Mouse (Mus musculus): Measurements from ENCODE around the gene Dop1a.

Dop1a gene

GRCm38 (mm10) chr9:86466990-86467870 lies at the start of gene Dop1a:
Dop1a (plus strand) TSS chr9:86467154.
- peak; percentile 71 for DNase-seq (ENCODE audit: low spot score)

DNA sequence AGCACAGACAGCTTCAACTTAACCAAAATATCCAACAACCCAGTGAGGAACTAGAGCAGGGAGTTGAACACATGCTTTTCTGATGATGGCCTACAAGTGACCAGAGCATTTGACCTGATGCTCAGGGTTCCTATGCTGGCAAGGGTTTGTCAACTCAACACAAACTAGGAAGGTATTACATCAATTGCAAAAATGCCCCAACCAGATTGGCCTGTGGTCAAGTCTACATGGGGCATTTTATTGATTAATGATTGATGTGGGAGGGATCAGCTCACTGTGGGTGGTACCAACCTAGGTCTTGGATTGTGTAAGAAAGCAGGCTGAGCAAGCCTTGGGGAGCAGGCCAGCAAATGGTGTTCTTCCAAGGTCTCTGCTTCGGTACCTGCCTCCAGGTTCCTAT lies 49.0 kb upstream of the Dop1a start:
- no peak for DNase-seq (ENCODE audit: low spot score)

DNA sequence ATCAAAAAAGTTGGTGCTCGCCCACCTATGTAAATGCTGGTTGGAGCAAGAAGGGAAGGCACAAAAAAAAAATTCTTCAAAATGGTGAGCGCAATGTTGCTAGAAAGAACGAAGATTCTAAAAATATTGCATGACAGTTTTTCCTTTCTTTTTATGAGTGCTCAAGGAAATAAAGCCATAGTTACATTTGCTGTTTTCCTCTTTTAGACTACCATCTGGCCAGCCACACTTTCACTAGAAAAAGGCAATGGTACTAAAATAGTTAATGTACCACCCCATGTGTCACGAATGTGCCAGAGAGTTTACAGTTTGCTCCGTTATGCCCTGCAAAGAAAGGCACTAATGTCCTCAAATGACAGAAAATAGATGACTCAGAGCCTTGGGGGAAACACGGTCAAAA lies 47.6 kb upstream of the Dop1a start:
- DNase-seq (ENCODE audit: low spot score) = no peak

DNA sequence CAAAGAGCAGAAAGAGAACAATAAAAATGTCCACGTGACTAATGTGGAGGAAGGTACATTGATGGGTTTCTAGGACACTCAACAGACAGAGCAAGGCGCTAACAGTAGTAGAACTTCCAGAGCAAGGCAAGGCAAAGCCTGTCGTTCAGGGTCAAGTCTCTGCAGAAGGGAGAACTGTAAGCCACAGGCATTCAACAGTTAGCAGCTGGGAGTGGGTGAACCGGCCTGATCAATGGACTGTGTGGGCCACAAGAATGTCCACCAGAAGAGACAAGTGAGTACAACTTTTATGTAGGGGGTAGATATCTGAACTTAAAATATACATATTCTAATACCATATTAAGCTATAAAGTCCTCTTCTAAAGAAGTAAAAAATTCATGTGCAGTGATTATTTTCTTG lies 43.6 kb upstream of the Dop1a start:
- no peak for DNase-seq (ENCODE audit: low spot score)

DNA sequence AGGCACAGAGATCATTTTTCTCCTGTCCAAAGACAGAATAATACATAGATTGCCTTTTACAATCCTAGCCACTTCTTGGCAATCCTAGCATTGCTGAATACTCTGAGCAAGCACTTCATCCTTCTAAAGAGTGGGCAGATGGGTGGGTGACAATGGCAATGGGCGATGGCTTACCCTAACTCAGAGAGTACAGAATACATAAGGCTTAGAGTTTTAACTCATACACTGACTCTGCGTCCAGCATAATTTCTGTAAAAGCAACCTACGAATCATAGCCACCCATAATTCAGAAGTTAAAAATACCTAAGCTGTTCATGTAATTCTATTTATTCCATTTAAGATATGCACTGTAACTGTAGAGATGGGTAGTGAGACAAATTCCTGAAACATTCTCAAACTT lies 31.4 kb upstream of the Dop1a start:
- no peak for DNase-seq (ENCODE audit: low spot score)

DNA sequence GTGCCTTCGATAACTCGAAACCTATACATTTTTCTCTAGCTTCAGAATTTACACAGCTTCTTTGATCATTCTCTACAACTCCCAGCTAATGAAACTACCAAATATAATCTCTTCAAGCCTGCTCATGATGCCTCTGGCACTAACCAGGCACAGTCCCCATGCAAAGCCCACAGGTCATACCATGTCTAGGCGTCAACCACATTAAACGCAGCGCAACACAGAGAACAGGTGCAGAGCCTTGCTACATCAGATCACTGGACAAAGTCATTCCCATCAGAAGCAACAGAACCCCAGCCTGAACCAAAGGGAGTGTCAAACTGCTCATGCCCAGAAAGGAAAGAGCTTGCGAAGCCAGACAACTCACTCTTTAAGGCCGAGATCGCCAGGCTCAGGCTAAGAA lies 30.3 kb upstream of the Dop1a start:
- DNase-seq (ENCODE audit: low spot score) = no peak

- DNase-seq (ENCODE audit: low spot score) = no peak
Measured at GRCm38 (mm10) chr9:86438337-86439009, 28.5 kb upstream of the Dop1a start.

DNA sequence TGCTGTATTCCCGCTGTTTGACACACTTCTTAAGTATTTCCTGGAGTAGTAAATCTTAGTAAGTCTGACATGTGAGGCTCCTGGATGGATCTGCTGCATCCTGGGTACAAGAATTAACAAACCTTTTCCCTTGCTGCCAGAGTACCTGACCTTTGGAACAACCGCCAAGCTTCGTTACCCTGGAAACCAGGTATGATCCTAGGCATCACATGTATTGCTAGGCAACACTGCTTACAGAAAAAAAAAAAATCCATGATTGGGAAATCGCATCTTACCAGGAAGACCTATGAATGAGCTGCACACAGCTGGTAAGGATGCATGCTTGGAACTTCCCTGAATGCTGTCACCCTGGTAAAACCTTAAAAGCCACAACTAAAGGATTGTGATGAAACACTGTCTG lies 24.7 kb upstream of the Dop1a start:
- no peak for DNase-seq (ENCODE audit: low spot score)

DNA sequence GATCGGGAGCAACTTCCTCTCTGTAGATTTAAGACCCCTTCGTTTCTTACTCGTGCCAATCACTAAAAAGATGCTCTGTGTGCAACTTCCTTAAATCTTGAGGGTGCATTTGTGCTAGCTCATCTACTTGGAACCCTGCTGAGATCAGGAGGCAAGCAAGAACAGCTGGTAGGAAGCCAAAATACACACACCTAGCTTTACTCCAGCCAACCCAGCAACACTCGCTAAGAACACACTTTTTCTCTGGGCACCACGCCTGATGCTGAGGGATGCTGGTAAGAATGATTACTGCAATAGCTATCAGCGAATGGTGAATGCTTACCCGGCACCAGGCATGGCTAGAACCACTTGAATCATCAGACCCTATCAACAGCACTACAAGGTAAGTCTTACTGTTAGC lies 20.1 kb upstream of the Dop1a start:
- no peak for DNase-seq (ENCODE audit: low spot score)

DNA sequence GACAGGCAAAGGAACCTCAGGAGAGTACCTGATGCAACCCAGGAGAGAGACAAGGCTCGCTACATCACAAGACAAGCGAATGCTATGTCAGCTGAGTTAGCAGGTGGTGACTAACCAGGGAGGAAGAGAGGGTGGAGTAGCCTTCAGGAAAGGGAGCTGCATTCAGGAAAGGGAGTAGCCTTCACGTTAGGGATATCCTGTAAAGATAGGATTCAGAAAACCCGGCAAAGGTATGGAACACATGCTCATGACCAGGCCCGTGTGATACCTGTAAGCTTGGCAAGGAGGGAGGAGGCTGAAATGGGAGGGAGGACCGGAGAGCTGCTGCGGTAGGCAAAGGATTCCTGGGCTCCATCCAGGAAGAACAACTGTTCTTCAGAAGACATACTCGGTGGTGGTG lies 19.5 kb upstream of the Dop1a start:
- DNase-seq (ENCODE audit: low spot score) = no peak

DNA sequence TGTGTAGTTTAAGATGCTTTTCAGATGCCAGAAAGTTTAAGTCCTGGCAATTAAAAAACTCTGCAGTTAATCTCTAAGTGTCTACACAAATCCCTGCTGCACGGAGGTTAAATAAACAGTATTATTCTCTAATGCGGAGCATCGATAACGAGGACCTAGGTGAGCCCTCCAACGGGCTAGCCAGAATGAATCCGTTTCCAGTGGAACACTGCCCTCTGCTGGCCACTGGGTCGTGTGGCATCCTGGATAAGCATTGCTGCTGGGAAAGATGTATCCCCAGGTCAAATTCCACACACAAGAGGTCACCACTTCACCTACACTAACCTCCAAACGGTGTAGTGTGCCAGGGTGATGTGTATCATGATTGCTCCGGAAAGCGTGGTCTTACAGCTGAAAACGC lies 17.4 kb upstream of the Dop1a start:
- DNase-seq (ENCODE audit: low spot score) = peak; percentile 34

DNA sequence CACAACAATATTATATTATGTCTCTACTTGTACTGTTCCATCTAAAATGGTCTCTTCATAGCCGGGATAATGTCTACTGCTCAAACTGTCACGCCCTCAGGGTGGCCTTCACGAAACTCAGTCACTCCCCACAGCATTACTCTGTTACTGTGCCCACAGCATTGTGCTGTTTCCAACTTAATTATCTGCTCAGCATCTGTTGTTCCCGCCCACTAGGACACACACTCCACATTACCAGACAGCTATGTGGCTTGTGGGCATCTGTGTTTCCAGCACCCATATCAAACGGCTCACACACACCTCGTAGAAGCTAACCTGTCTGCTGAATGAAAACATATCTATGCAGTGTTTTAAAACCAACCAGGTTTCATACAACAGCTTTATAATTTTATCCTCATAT lies 15.9 kb upstream of the Dop1a start:
- no peak for DNase-seq (ENCODE audit: low spot score)

DNA sequence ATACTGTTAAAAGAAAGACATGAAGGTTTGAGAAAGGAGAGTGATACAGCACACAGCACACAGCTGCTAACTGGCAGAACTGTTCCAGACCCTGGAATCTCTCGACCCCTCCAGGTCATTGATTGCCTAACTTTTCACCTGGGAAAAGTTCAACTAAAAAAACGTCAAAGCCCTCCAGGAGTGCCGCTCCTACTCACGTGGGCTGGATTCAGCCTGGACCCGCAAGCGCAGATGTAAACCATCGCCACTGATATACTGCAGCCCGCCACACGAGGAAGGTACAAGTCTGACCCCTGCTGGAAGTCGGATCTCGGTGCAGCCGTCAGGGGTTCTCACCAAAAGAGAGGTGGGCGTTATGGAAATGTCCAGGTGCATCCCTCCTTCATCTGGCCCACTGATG lies 15.3 kb upstream of the Dop1a start:
- no peak for DNase-seq (ENCODE audit: low spot score)

- DNase-seq (ENCODE audit: low spot score) = no peak
Measured at GRCm38 (mm10) chr9:86453626-86454025, 13.3 kb upstream of the Dop1a start.

DNA sequence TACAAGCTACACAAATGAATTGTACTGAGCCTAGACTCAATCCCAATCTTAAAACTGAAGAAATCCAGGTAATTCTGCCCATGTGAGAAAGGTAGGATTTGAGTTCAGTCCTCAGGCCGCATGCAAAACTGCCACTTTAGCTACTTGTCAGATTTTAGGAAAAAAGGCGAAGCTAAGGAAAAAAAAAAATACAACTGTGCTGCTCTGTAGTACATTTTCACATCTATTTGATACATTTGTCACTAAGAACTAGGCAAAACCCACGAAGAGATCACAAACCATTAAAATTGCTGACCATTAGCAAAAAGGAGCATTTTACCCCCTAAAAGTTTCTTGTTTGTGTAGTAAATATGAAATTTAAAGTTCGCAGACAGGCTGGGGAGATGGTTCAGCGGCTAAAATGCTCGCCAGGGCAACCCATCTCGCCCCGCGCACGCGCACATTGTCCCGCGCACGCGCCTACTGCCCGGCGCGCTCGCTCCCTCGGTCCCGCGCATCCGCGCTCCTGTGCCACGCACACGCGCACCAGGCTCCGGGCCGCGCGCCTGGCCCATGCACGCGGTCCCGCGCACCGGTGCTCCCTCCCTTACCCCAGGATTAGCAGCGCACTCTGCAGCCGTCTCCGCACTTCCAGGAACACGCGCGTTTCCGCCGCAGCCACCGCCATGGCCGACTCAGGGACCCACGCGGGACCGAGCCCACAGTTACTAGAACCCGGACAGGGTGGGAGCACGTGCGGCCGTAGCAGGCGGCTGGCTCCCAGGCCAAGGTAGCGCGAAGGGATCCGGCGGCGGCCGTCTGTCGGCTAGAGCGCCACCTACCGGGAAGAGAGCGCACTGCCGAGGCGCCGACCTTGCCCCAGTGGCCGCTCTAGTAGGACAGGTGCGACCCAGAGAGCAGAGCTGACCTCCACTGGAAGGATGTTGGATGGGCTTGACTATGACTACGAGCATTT lies 2.5 kb upstream of the Dop1a start, which contains the start of gene Ube2cbp:
Ube2cbp (minus strand) TSS at position 800 of the 955 bp plus-strand sequence.
- DNase-seq (ENCODE audit: low spot score) = peak; percentile 42

DNA sequence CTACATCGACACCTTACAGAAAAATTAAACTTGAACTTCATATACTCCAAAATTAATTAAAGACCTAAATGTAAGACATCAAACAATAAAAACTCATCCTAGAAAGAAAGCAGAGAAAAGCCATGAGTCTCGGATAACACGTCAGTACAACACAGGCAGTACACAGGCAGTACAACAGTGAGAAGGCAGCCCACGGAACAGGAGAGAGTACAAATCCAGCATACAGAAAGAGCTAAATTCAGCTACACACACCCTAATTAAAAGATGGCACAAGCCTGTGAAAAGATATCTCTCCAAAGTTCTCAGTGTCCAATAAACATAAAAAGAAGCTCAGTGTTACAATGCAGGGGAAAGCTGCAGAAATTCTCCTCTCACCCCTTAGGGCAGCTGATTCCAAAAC lies 9.0 kb downstream of the Dop1a start:
- DNase-seq (ENCODE audit: low spot score) = no peak

GRCm38 (mm10) chr9:86476763-86477162 lies 9.8 kb downstream of the Dop1a start:
- no peak for DNase-seq (ENCODE audit: low spot score)

- no peak for DNase-seq (ENCODE audit: low spot score)
Measured at GRCm38 (mm10) chr9:86478414-86479093, 11.6 kb downstream of the Dop1a start.

DNA sequence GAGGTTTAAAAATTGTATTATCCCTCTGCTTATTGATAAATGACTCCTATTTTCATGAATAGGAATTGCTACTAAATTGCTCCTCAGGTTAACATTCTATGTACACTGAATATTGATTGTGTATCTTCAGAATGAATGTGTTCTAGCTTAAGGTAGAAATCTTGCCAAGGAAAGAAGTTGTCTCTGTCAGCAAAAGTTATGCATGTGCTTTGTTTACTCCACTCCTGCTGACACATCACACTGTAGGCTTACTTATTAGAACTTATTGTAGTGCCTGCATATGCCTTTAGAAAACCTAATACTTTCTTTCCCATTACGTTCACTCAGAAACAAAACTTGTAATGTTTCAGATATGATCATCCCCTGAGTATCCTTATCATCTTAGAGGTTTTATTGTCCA lies 15.3 kb downstream of the Dop1a start:
- DNase-seq (ENCODE audit: low spot score) = no peak

- no peak for DNase-seq (ENCODE audit: low spot score)
Measured at GRCm38 (mm10) chr9:86491740-86492139, 24.8 kb downstream of the Dop1a start.

DNA sequence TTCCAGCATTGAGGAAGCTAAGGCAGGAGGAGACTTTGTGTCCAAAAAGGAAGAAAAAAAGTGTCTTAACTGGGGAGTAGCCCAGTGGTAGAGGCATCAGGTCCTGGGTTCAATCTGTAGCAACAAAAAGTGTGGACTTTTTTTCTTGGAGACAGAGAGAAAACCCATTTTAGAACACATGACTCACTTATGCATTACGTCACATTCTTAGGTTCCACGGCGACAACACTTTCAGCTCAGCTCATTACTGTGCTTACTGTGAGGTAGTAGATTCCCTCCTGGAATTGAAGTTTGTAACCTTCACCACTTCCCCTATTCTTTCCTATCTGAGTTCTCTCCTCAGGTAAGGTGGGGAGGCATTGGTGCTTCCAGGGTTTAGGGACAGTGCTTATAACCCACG lies 29.3 kb downstream of the Dop1a start:
- no peak for DNase-seq (ENCODE audit: low spot score)

DNA sequence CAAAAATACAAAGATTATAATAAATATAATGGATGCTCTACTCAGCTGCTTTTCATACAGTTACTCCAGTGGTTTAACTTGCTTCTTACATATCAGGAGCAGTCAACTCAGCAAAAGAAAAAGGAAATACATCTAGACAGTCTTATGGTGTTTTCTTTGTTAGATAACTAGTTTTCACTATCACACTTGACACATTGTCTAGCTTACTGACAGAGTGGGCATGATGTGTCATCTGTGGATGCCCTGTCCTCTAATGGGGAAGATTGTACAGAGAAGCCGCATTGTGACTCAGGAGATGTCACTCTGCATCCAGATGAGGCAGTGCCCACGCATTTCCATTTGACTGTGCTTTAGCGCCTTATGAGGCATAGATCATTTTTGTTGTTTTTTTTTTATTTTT lies 32.1 kb downstream of the Dop1a start:
- no peak for DNase-seq (ENCODE audit: low spot score)

Measured in urinary bladder, postnatal 10 days (tissue).